ENCODE assay signal across 9 mouse cellular contexts in the genomic region with DNA sequence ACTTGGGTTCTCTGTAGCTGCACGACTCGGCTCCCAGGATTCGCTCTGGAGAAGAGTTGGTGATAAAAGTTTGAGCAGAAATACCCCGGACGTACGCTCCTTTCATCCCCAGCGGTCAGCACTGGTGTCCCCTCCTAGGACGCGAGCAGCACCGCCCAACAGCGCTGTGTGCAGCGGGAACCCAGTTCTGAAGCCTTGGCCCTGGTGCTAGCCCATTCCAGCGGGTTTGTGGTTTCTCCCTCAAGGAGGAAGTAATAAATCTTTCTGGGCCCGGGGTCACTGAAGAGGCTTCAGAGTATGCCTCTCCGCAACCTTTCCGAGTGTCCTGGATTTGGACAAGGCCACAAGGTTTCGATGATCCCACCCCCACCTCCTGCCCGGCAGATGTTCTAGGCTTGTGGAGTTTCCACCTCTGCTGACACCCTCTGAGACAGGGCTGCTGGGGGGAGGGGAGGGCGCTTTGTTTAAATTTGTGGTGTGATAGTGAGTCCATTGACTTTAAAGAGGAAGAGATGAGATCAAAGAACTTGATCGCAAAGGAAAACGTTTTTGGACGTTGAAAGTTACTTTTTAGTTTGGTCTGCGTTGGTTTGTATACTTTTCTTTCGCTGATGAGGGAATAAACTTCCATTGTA. TPM values are rescaled to one million over a fixed set of nuclear protein-coding genes. Genes with fewer than 3 reads are reported as not detected.
DNase-seq lines count a peak whose midpoint lies in the region; ATAC-seq lines count a peak whose summit lies in the region.
"Had no signal": no experiment of that assay in that cellular context is flagged by ENCODE, and none has a peak within 500 bp of the region (broad histone marks: within the 10 kb centered on the region; RNA-seq: fewer than 3 reads in every experiment).

No protein-coding gene starts in this region.

- peaks cover 8% of the 10 kb centered on the region for H3K36me3 ChIP-seq in hindbrain, embryonic 10.5 days
- H3K36me3 ChIP-seq in limb, embryonic 10.5 days, result peaks cover 6% of the 10 kb centered on the region

- peak overlapping the region; percentile 88 for H3K27ac ChIP-seq in hindbrain, embryonic 10.5 days
- H3K27ac ChIP-seq in limb, embryonic 10.5 days, result peak overlapping the region; percentile 91

- DNase-seq in heart, adult 8-10 months (ENCODE audit: low spot score), result peak; percentile 10
- no peak for DNase-seq in heart, adult 11 months
- DNase-seq in embryo, embryonic 11 days, result peak; percentile 71
- no peak for DNase-seq in hindbrain, embryonic 10.5 days (ENCODE audit: low spot score)
- no peak for DNase-seq in limb, embryonic 10.5 days (ENCODE audit: low spot score)
- DNase-seq in thymus, adult 18-20 months, result peak; percentile 5 to 7
- no peak for DNase-seq in spleen, adult 12 weeks (ENCODE audit: low spot score)

- peaks cover 26% of the 10 kb centered on the region for H3K27me3 ChIP-seq in hindbrain, embryonic 10.5 days (ENCODE audit: insufficient read depth, poor library complexity, severe bottlenecking)
- peaks cover 13% of the 10 kb centered on the region; the same call in 1 of the 2 replicates for H3K27me3 ChIP-seq in limb, embryonic 10.5 days (ENCODE audit: low read depth, poor library complexity, severe bottlenecking)

- ATAC-seq in megakaryocyte progenitor cell, adult 5-6 weeks (replicated peaks; ENCODE audit: poor library complexity), result peak; percentile 21; the same call in 1 of the 2 replicates

- WGBS in hindbrain, embryonic 10.5 days, result 1% methylated on average over 24 of the region's 24 CpGs
- WGBS in limb, embryonic 10.5 days, result under 1% methylated on average over 24 of the region's 24 CpGs

- peak overlapping the region; percentile 78 for H3K4me3 ChIP-seq in hindbrain, embryonic 10.5 days
- peak overlapping the region; percentile 79 for H3K4me3 ChIP-seq in limb, embryonic 10.5 days

- H3K9me3 ChIP-seq in hindbrain, embryonic 10.5 days, result no peaks in the 10 kb centered on the region
- H3K9me3 ChIP-seq in limb, embryonic 10.5 days (replicated peaks), result no peaks in the 10 kb centered on the region

- peaks cover 31% of the 10 kb centered on the region for H3K4me1 ChIP-seq in hindbrain, embryonic 10.5 days (replicated peaks)
- H3K4me1 ChIP-seq in limb, embryonic 10.5 days, result peaks cover 41% of the 10 kb centered on the region

RNA-seq across cellular contexts. Expression of gene Chst2, which starts 1.2 kb away (rescaled TPM):
- 1 to 10 TPM in 3 of 4 experiments, under 1 TPM in 1; 0.95 to 1.2 (median 1.0) TPM for total RNA-seq in heart, adult 8-10 months (2022)
- 3.4 and 4.9 TPM in 2 replicates for polyA plus RNA-seq in hindbrain, embryonic 10.5 days (2016; fragmentation: Nextera tagmentation; extraction: Ambion mirVana)
- polyA plus RNA-seq in limb, embryonic 10.5 days (2016; fragmentation: Nextera tagmentation; extraction: Ambion mirVana), result 3.5 and 3.6 TPM in 2 replicates
- total RNA-seq in megakaryocyte progenitor cell, adult 5-6 weeks (2015), result 0.05 and 0.10 TPM in 2 replicates
- 0.03 TPM in 1 of 2 replicates, not detected in the other for total RNA-seq in megakaryocyte progenitor cell, adult 5-6 weeks (2017)
- total RNA-seq: MEL had no signal

Comparison
In these comparisons a context has a peak if more than half of its experiments do, and no peak if none do; other contexts are left out.
1. DNase-seq: peak in heart, adult 8-10 months (single experiment), embryo, embryonic 11 days (single experiment) and thymus, adult 18-20 months (2 of 2); none in heart, adult 11 months (single experiment), hindbrain, embryonic 10.5 days (single experiment), limb, embryonic 10.5 days (single experiment) and spleen, adult 12 weeks (single experiment).